Mouse (Mus musculus) olfactory bulb, adult 2 months (tissue): Measurements from ENCODE around the gene A430078G23Rik.

Experiments used
- CTCF ChIP-seq: fragments of 200-500 bp; IDR thresholded peaks from 2 replicates; pipeline ENCODE4 v1.5.1; 2012; ENCODE audit warnings: low read depth, mild to moderate bottlenecking, low read length, moderate library complexity; ENCODE audit not compliant: insufficient read depth
- POLR2A ChIP-seq: fragments of 200-500 bp; IDR thresholded peaks from 2 replicates; pipeline ENCODE4 v1.6.1; 2012; ENCODE audit warnings: mild to moderate bottlenecking, low read depth, low read length, moderate library complexity; ENCODE audit not compliant: insufficient read depth

DNA sequence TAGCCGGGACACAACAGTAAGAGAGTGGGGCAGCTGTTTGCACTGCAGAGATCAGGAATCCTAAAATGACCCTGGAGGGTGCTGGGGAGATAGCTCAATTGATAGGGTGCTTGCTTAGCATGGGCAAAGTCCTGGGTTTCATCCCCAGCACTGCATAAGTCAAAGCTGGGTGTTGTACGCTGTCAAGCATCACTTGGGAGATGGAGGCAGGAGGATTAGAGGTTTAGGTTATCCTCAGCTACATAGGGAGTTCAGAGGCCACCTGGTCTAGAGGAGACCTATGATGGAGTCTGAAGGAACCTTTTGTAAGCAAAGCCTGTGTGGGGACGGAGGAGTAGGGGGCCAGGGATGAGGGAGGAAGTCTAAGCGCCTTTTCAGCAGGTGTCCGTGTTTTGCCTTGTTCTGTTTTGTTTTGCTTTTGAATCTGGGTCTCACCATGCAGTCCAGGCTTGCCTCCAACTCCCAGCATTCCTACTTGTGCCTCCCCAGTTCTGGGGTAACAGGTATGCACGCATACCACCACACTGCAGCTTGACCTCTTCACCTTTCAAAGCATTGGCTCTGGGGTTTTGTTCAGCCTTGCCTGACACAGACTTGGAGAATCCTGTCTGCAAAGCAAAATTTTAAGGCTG lies 712 bp downstream of the A430078G23Rik start:
- TF ChIP-seq CTCF = no peak
- no peak for TF ChIP-seq POLR2A
